Mouse (Mus musculus): ENCODE results near the gene Olfr720. TPM values are rescaled to one million over a fixed set of nuclear protein-coding genes. Genes with fewer than 3 reads are reported as not detected.

Gene Olfr720
- polyA plus RNA-seq (2012; rRNA removed), result not detected in 2 replicates

DNA sequence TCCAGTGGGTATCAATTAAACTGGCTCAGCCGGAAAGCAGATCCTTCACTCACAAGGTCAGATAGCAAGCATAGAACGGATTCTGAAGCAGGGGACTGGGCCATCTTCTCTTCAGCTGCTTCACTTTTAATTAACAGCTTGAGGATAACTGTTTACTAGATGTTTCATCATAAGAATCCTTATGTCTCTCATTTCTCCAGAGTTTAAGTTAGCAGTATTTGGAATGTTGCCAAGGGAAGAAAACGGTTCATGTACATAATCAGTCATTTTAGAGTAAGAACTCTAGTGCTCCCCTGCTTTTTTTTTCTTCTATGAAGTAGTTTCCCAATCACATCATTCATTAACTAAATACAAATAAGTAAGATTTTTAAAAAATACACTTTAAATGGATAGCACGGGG lies at the start of gene Olfr720:
Olfr720 (minus strand) TSS at position 101 of the 400 bp plus-strand sequence.
- no peak for DNase-seq (ENCODE audit: extremely low spot score in 1 of 2, low spot score in 1 of 2)

Other genes with a start within 250 kb of the Olfr720 start
- gene Atxn7, start 225.4 kb downstream of the Olfr720 start, polyA plus RNA-seq (2012; rRNA removed), result 23.8 and 27.3 TPM in 2 replicates
- gene Thoc7, start 225.0 kb downstream of the Olfr720 start, polyA plus RNA-seq (2012; rRNA removed), result 98.9 and 104 TPM in 2 replicates
- 82.0 and 97.5 TPM in 2 replicates for gene Psmd6, start 65.9 kb downstream of the Olfr720 start, polyA plus RNA-seq (2012; rRNA removed)
- gene Olfr31, start 136.0 kb upstream of the Olfr720 start, polyA plus RNA-seq (2012; rRNA removed), result 0.11 and 0.12 TPM in 2 replicates
- 8.4 and 8.8 TPM in 2 replicates for gene Il3ra, start 159.4 kb upstream of the Olfr720 start, polyA plus RNA-seq (2012; rRNA removed)
- 0.06 TPM in 1 of 2 replicates, not detected in the other for gene Olfr721-ps1, start 214.5 kb upstream of the Olfr720 start, polyA plus RNA-seq (2012; rRNA removed)

Measured in frontal cortex, adult 2 months (tissue).